Mouse (Mus musculus): ENCODE measurements around the gene Clip2. TPM values are rescaled to one million over a fixed set of nuclear protein-coding genes. Genes with fewer than 3 reads are reported as not detected.

Gene Clip2
- total and polyA plus RNA-seq, 3 experiments = 3.5 to 7.4 TPM; not detected in 1

- TF ChIP-seq RAD21 (IDR thresholded peaks at IDR 0.05; ENCODE audit: low read depth, low read length) (no peak), JUND (IDR thresholded peaks at IDR 0.05; ENCODE audit: low read depth, low read length) (no peak), MYB (IDR thresholded peaks at IDR 0.05; ENCODE audit: low read depth, low read length) (no peak), BHLHE40 (IDR thresholded peaks at IDR 0.05; ENCODE audit: borderline replicate concordance, low read depth, low read length) (no peak), MAX (IDR thresholded peaks at IDR 0.05; ENCODE audit: low read length) (no peak), USF2 (IDR thresholded peaks at IDR 0.05; ENCODE audit: borderline replicate concordance in 1 of 2, insufficient read depth in 1 of 2, low read depth in 1 of 2, low read length in 2 of 2) (no peak), POLR2AphosphoS5 (IDR thresholded peaks at IDR 0.05; ENCODE audit: borderline replicate concordance, low read depth, low read length) (no peak), POLR2A (IDR thresholded peaks at IDR 0.05; ENCODE audit: control insufficient read depth in 1 of 2, insufficient read depth in 1 of 2, low read depth in 1 of 2, low read length in 2 of 2, poor library complexity in 1 of 2) (no peak), HCFC1 (IDR thresholded peaks at IDR 0.05; ENCODE audit: low read depth, low read length) (no peak), GATA1 (IDR thresholded peaks at IDR 0.05; ENCODE audit: low read depth, low read length) (no peak), TBP (IDR thresholded peaks at IDR 0.05; ENCODE audit: low read depth, low read length) (no peak)
- Histone ChIP-seq H3K9me3 (replicated peaks; ENCODE audit: insufficient read depth, low read length) (no peaks in the 10 kb centered on the region), H3K36me3 (ENCODE audit: control insufficient read depth in 1 of 2, insufficient read depth in 2 of 2, low read length in 2 of 2) (peaks cover 0 to 14% of the 10 kb centered on the region in 2 experiments; a peak in 2 of 4 replicates)
Observed at GRCm38 (mm10) chr5:134519471-134519870, 32.8 kb downstream of the Clip2 start.

GRCm38 (mm10) chr5:134512086-134512485 lies 40.1 kb downstream of the Clip2 start:
- no peak overlapping the region for H3K9ac ChIP-seq (ENCODE audit: control insufficient read depth, low read depth, low read length, poor library complexity, severe bottlenecking)
- H3K36me3 ChIP-seq (ENCODE audit: control insufficient read depth in 1 of 2, insufficient read depth in 2 of 2, low read length in 2 of 2) = no peaks in the 10 kb centered on the region
- no peaks in the 10 kb centered on the region for H3K27me3 ChIP-seq (ENCODE audit: control insufficient read depth in 1 of 2, insufficient read depth in 2 of 2, low read length in 2 of 2)
- TF ChIP-seq USF1 (IDR thresholded peaks at IDR 0.05; ENCODE audit: low read depth, low read length) = no peak
- no peak for TF ChIP-seq TBP (IDR thresholded peaks at IDR 0.05; ENCODE audit: low read depth, low read length)
- no peak for TF ChIP-seq TAL1 (IDR thresholded peaks at IDR 0.05; ENCODE audit: low read length)
- no peak for TF ChIP-seq ZC3H11A (IDR thresholded peaks at IDR 0.05; ENCODE audit: low read depth, low read length)
- no peak for TF ChIP-seq KAT2A (conservative IDR thresholded peaks at IDR 0.05; ENCODE audit: low read depth, low read length)
- no peak for TF ChIP-seq MAZ (IDR thresholded peaks at IDR 0.05; ENCODE audit: low read depth, low read length)
- TF ChIP-seq MAX (IDR thresholded peaks at IDR 0.05; ENCODE audit: low read length) = no peak
- TF ChIP-seq GABPA (IDR thresholded peaks at IDR 0.05; ENCODE audit: low read depth, low read length) = no peak
- no peak overlapping the region for H3K4me3 ChIP-seq (ENCODE audit: control insufficient read depth in 1 of 2, insufficient read depth in 1 of 2, low read depth in 2 of 2, low read length in 2 of 2)
- H3K27ac ChIP-seq (ENCODE audit: control insufficient read depth, low read depth, low read length) = no peak overlapping the region
- no peaks in the 10 kb centered on the region for H3K4me1 ChIP-seq (ENCODE audit: control insufficient read depth in 1 of 2, insufficient read depth in 2 of 2, low read length in 2 of 2)
- no peak for DNase-seq (ENCODE audit: low read depth, low spot score)
- H3K9me3 ChIP-seq (replicated peaks; ENCODE audit: insufficient read depth, low read length) = no peaks in the 10 kb centered on the region
- no peaks in the 10 kb centered on the region for H3K79me2 ChIP-seq (ENCODE audit: control insufficient read depth, insufficient read depth, low read length, poor library complexity)

More at GRCm38 (mm10) chr5:134519471-134519870, 32.8 kb downstream of the Clip2 start:
- Histone ChIP-seq H3K4me3 (ENCODE audit: control insufficient read depth in 1 of 2, insufficient read depth in 1 of 2, low read depth in 2 of 2, low read length in 2 of 2) (no peak overlapping the region), H3K27ac (ENCODE audit: control insufficient read depth, low read depth, low read length) (no peak overlapping the region), H3K9ac (ENCODE audit: control insufficient read depth, low read depth, low read length, poor library complexity, severe bottlenecking) (no peak overlapping the region), H3K27me3 (ENCODE audit: control insufficient read depth in 1 of 2, insufficient read depth in 2 of 2, low read length in 2 of 2) (no peaks in the 10 kb centered on the region), H3K4me1 (ENCODE audit: control insufficient read depth in 1 of 2, insufficient read depth in 2 of 2, low read length in 2 of 2) (peaks cover 4 to 21% of the 10 kb centered on the region in 2 experiments), H3K79me2 (ENCODE audit: control insufficient read depth, insufficient read depth, low read length, poor library complexity) (no peaks in the 10 kb centered on the region)
- no peak for DNase-seq (ENCODE audit: low read depth, low spot score)

Measured in MEL (cell line).